Mouse (Mus musculus) testis, adult 2 months (tissue): ENCODE data around the gene Shld1. TPM values are rescaled to one million over a fixed set of nuclear protein-coding genes. Genes with fewer than 3 reads are reported as not detected.

Experiments used
- H3K27ac ChIP-seq: fragments of 200-500 bp; 2 replicates; pipeline ENCODE4 v1.5.1; 2012; ENCODE audit warnings: low read depth, low read length; ENCODE audit not compliant: control insufficient read depth, insufficient read depth
- H3K27me3 ChIP-seq: fragments of 200-500 bp; 2 replicates; pipeline ENCODE4 v1.6.1; 2012; ENCODE audit warnings: mild to moderate bottlenecking, low read length, moderate library complexity; ENCODE audit not compliant: control insufficient read depth, insufficient read depth
- H3K36me3 ChIP-seq: fragments of 200-500 bp; 2 replicates; pipeline ENCODE4 v1.6.1; 2012; ENCODE audit warnings: mild to moderate bottlenecking, low read length; ENCODE audit not compliant: control insufficient read depth, insufficient read depth
- H3K4me1 ChIP-seq: fragments of 200-500 bp; 2 replicates; pipeline ENCODE4 v1.6.1; 2012; ENCODE audit warnings: low read length; ENCODE audit not compliant: control insufficient read depth, insufficient read depth
- H3K4me3 ChIP-seq: fragments of 200-500 bp; 2 replicates; pipeline ENCODE4 v1.5.1; 2012; ENCODE audit warnings: low read depth, mild to moderate bottlenecking, low read length, moderate library complexity, mixed read lengths; ENCODE audit not compliant: control insufficient read depth
- CTCF ChIP-seq: fragments of 200-500 bp; IDR thresholded peaks from 2 replicates; pipeline ENCODE4 v1.5.1; 2012; ENCODE audit warnings: low read depth, mild to moderate bottlenecking, inconsistent platforms, low read length, moderate library complexity; ENCODE audit not compliant: control insufficient read depth, insufficient read depth, insufficient replicate concordance
- POLR2A ChIP-seq: fragments of 200-500 bp; IDR thresholded peaks from 2 replicates; pipeline ENCODE4 v1.6.1; 2012; ENCODE audit warnings: low read depth, mild to moderate bottlenecking, inconsistent platforms, low read length, moderate library complexity; ENCODE audit not compliant: control insufficient read depth
- polyA plus RNA-seq: library from polyadenylated mRNA; depleted of rRNA; stranded (reverse); fragments of >200 nt; gene quantifications from 2 replicates; pipeline ENCODE4 v1.2.3, GENCODE M21; 2012

Shld1 gene
- polyA plus RNA-seq, 1 experiment: 2.7 TPM

- no peaks in the 10 kb centered on the region for H3K36me3 ChIP-seq
- H3K4me1 ChIP-seq: no peaks in the 10 kb centered on the region
- H3K27ac ChIP-seq: no peak overlapping the region
Observed at GRCm38 (mm10) chr2:132744866-132745265, 58.1 kb downstream of the Shld1 start.

DNA sequence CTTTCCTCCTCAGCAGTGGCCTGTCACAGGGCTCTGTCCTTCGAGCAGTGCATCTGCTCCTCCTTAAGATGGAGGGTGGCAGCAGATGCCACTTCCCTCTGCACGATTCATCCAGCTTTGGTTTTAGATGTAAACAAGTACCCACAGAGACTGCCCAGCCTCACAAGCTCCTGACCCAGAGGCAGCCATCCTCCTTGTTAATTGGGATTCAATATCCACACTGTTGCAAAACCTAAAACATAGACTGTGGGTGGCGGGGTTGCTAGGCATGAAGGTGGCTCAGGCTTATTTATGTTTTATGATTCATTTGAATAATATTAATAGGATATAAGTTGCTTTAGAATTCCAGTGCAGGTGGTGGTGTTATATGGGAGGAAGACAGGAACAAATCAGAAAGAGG lies 59.4 kb downstream of the Shld1 start:
- no peak overlapping the region for H3K4me3 ChIP-seq
- no peak overlapping the region for H3K27ac ChIP-seq
- TF ChIP-seq CTCF: no peak
- TF ChIP-seq POLR2A: no peak
- no peaks in the 10 kb centered on the region for H3K4me1 ChIP-seq
- no peaks in the 10 kb centered on the region for H3K27me3 ChIP-seq
- H3K36me3 ChIP-seq: no peaks in the 10 kb centered on the region

More at GRCm38 (mm10) chr2:132744866-132745265, 58.1 kb downstream of the Shld1 start:
- TF ChIP-seq POLR2A: no peak
- Histone ChIP-seq H3K4me3 (no peak overlapping the region), H3K27me3 (no peaks in the 10 kb centered on the region)

DNA sequence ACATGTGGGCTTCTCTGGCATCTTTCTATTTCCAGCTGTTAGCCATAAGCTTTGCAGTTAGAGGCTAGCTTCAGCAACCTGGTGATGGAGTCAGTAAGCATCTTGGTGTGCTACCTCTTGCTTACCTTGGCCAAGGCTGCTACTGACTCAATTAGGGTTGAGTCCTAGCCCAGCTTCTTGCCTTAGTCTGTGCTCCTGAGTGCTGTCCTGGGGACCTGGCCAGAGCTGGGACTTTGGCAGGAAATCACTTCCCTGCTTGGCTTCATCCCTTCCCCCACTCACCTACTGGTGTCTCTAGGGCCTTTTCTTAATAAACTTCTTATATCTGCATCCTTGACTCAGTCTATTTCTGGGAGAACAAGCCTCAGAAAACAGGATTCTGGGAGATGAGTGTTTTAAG lies 64.0 kb downstream of the Shld1 start:
- H3K27me3 ChIP-seq: no peaks in the 10 kb centered on the region
- no peaks in the 10 kb centered on the region for H3K4me1 ChIP-seq
- no peaks in the 10 kb centered on the region for H3K36me3 ChIP-seq
- H3K27ac ChIP-seq: no peak overlapping the region
- H3K4me3 ChIP-seq: no peak overlapping the region
- no peak for TF ChIP-seq CTCF
- no peak for TF ChIP-seq POLR2A

GRCm38 (mm10) chr2:132751141-132752066 lies 64.7 kb downstream of the Shld1 start:
- TF ChIP-seq CTCF (no peak), POLR2A (no peak)
- H3K4me1 ChIP-seq: no peaks in the 10 kb centered on the region
- no peaks in the 10 kb centered on the region for H3K36me3 ChIP-seq
- H3K27ac ChIP-seq: no peak overlapping the region
- no peaks in the 10 kb centered on the region for H3K27me3 ChIP-seq
- no peak overlapping the region for H3K4me3 ChIP-seq

DNA sequence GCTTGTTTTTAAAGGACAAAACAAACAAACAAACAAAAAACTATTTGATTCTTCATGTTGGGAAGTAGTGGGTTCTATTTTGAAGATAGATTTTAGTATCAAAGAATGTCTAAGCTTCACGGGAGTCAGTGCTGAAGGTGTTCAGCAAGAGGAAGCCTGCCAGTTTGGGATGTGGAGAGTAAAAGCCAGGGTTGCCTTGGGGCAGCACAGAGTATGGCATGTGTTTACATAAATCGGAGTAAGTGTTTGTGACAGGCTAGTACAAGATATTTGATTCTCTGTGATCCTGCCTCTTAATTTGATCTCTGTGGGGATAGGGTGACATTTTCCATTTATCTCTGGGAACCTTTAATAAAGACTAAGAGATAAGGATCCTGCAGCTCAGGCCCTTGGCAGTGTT lies 65.7 kb downstream of the Shld1 start:
- no peaks in the 10 kb centered on the region for H3K4me1 ChIP-seq
- no peak for TF ChIP-seq POLR2A
- no peak for TF ChIP-seq CTCF
- no peak overlapping the region for H3K27ac ChIP-seq

DNA sequence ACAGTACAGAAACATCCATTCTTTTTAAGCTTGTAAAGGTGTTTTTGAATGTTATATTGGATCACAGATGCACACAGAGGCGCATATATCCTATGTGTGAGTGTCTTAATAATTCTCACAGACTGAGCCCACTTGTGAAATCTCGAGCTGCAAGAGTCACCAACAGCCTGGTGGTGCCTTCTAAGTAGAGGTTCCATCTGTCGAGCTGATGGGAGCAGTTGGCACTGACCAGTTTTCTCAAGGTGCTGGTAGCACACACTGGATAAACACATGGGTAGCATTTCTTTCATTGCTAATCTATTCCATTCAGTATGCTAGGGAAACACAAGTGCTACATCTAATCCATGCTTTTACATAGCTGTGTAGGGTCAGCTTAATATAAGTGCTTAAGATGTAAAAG lies 66.4 kb downstream of the Shld1 start:
- TF ChIP-seq CTCF (no peak), POLR2A (no peak)
- H3K27me3 ChIP-seq: no peaks in the 10 kb centered on the region
- H3K4me1 ChIP-seq: no peaks in the 10 kb centered on the region
- H3K36me3 ChIP-seq: no peaks in the 10 kb centered on the region
- H3K4me3 ChIP-seq: no peak overlapping the region
- H3K27ac ChIP-seq: no peak overlapping the region

More for the DNA sequence above, 65.7 kb downstream of the Shld1 start:
- H3K4me3 ChIP-seq: no peak overlapping the region
- H3K27me3 ChIP-seq: no peaks in the 10 kb centered on the region
- no peaks in the 10 kb centered on the region for H3K36me3 ChIP-seq

- Histone ChIP-seq H3K4me1 (no peaks in the 10 kb centered on the region), H3K27ac (no peak overlapping the region), H3K27me3 (no peaks in the 10 kb centered on the region), H3K4me3 (no peak overlapping the region), H3K36me3 (no peaks in the 10 kb centered on the region)
- no peak for TF ChIP-seq POLR2A
- TF ChIP-seq CTCF: no peak
Observed at GRCm38 (mm10) chr2:132757911-132758310, 71.2 kb downstream of the Shld1 start.
